Mouse (Mus musculus): ENCODE measurements around the gene Kif4. TPM values are rescaled to one million over a fixed set of nuclear protein-coding genes. Genes with fewer than 3 reads are reported as not detected.

Kif4 gene
- polyA plus RNA-seq (2015; fragmentation: Nextera tagmentation; extraction: Ambion mirVana) = 5.7 and 6.6 TPM in 2 replicates

- Histone ChIP-seq H3K9ac (peak within 1 kb of the TSS; percentile 69), H3K27me3 (no peaks in the 10 kb centered on the region), H3K27ac (replicated peaks) (no peak within 1 kb of the TSS), H3K4me2 (peak within 1 kb of the TSS; percentile 79), H3K36me3 (peaks cover 16% of the 10 kb centered on the region; the same call in 1 of the 2 replicates), H3K4me1 (replicated peaks) (peaks cover 14% of the 10 kb centered on the region), H3K9me3 (no peaks in the 10 kb centered on the region), H3K4me3 (peak within 1 kb of the TSS; percentile 47)
- no peak for ATAC-seq (ENCODE audit: low read depth)
- 20% methylated on average over 3 of the region's 3 CpGs for WGBS
These were observed at the start of gene Kif4 for GRCm38 (mm10) chrX:100625546-100625801. Gene Kif4, plus strand, starts transcription at chrX:100625737.

GRCm38 (mm10) chrX:100594791-100595190, 30.7 kb upstream of the Kif4 start, which contains the start of gene P2ry4:
Gene P2ry4, minus strand, starts transcription at chrX:100594869.
- Histone ChIP-seq H3K4me3 (no peak within 1 kb of the TSS), H3K9ac (no peak within 1 kb of the TSS), H3K4me1 (replicated peaks) (no peaks in the 10 kb centered on the region), H3K4me2 (no peak within 1 kb of the TSS), H3K36me3 (no peaks in the 10 kb centered on the region), H3K27ac (replicated peaks) (no peak within 1 kb of the TSS), H3K27me3 (peaks cover 21% of the 10 kb centered on the region), H3K9me3 (no peaks in the 10 kb centered on the region)
- 61% methylated on average over 4 of the region's 4 CpGs for WGBS
- no peak for ATAC-seq (ENCODE audit: low read depth)

GRCm38 (mm10) chrX:100597439-100597838, 28.1 kb upstream of the Kif4 start:
- Histone ChIP-seq H3K27me3 (peaks cover 29% of the 10 kb centered on the region), H3K36me3 (no peaks in the 10 kb centered on the region), H3K4me2 (no peak overlapping the region), H3K9me3 (no peaks in the 10 kb centered on the region), H3K9ac (no peak overlapping the region), H3K4me1 (replicated peaks) (no peaks in the 10 kb centered on the region), H3K4me3 (no peak overlapping the region), H3K27ac (replicated peaks) (no peak overlapping the region)
- no peak for ATAC-seq (ENCODE audit: low read depth)
- 26% methylated on average over 5 of the region's 5 CpGs for whole genome bisulfite sequencing

- Histone ChIP-seq H3K27ac (replicated peaks) (no peak overlapping the region), H3K9ac (no peak overlapping the region), H3K36me3 (no peaks in the 10 kb centered on the region), H3K27me3 (peaks cover 26% of the 10 kb centered on the region), H3K4me2 (no peak overlapping the region), H3K9me3 (no peaks in the 10 kb centered on the region), H3K4me1 (replicated peaks) (no peaks in the 10 kb centered on the region), H3K4me3 (no peak overlapping the region)
- WGBS = 72% methylated on average over 4 of the region's 4 CpGs
- ATAC-seq (ENCODE audit: low read depth) = no peak
These were observed 25.8 kb upstream of the Kif4 start for GRCm38 (mm10) chrX:100599755-100600154.

GRCm38 (mm10) chrX:100605314-100605713, 20.2 kb upstream of the Kif4 start, which contains the start of gene Arr3:
Gene Arr3, plus strand, starts transcription at chrX:100605497.
- no peaks in the 10 kb centered on the region for H3K9me3 ChIP-seq
- 81% methylated on average over 1 of the region's 1 CpGs for WGBS
- no peak within 1 kb of the TSS for H3K4me2 ChIP-seq
- H3K9ac ChIP-seq = no peak within 1 kb of the TSS
- H3K27me3 ChIP-seq = 0 out of 2 replicates have a peak, but pooled peaks cover 11% of the 10 kb centered on the region
- H3K4me1 ChIP-seq (replicated peaks) = no peaks in the 10 kb centered on the region
- ATAC-seq (ENCODE audit: low read depth) = no peak
- H3K27ac ChIP-seq (replicated peaks) = no peak within 1 kb of the TSS
- no peaks in the 10 kb centered on the region for H3K36me3 ChIP-seq
- no peak within 1 kb of the TSS for H3K4me3 ChIP-seq

- WGBS = 68% methylated on average over 3 of the region's 3 CpGs
- H3K4me1 ChIP-seq (replicated peaks) = no peaks in the 10 kb centered on the region
- no peak overlapping the region for H3K4me2 ChIP-seq
These were observed 7.0 kb upstream of the Kif4 start for GRCm38 (mm10) chrX:100618488-100618887.

GRCm38 (mm10) chrX:100621366-100621765, 4.2 kb upstream of the Kif4 start:
- peaks cover 10% of the 10 kb centered on the region for H3K4me1 ChIP-seq (replicated peaks)
- WGBS = 82% methylated on average over 2 of the region's 2 CpGs
- H3K36me3 ChIP-seq = peaks cover 16% of the 10 kb centered on the region; the same call in 1 of the 2 replicates
- peaks cover 4% of the 10 kb centered on the region; the same call in 1 of the 2 replicates for H3K27me3 ChIP-seq
- no peak overlapping the region for H3K9ac ChIP-seq
- no peak overlapping the region for H3K4me3 ChIP-seq
- H3K9me3 ChIP-seq = no peaks in the 10 kb centered on the region
- H3K4me2 ChIP-seq = no peak overlapping the region
- ATAC-seq (ENCODE audit: low read depth) = no peak
- H3K27ac ChIP-seq (replicated peaks) = no peak overlapping the region

More at GRCm38 (mm10) chrX:100618488-100618887, 7.0 kb upstream of the Kif4 start:
- no peaks in the 10 kb centered on the region for H3K9me3 ChIP-seq
- no peak overlapping the region for H3K4me3 ChIP-seq
- no peak overlapping the region for H3K27ac ChIP-seq (replicated peaks)
- H3K27me3 ChIP-seq = peaks cover 4% of the 10 kb centered on the region; the same call in 1 of the 2 replicates
- peaks cover 13% of the 10 kb centered on the region; the same call in 1 of the 2 replicates for H3K36me3 ChIP-seq
- H3K9ac ChIP-seq = no peak overlapping the region
- no peak for ATAC-seq (ENCODE audit: low read depth)

GRCm38 (mm10) chrX:100624242-100624641, 1.3 kb upstream of the Kif4 start:
- Histone ChIP-seq H3K9ac (no peak overlapping the region), H3K4me2 (no peak overlapping the region), H3K4me1 (replicated peaks) (peaks cover 14% of the 10 kb centered on the region), H3K9me3 (no peaks in the 10 kb centered on the region), H3K36me3 (peaks cover 16% of the 10 kb centered on the region; the same call in 1 of the 2 replicates), H3K27ac (replicated peaks) (no peak overlapping the region), H3K27me3 (no peaks in the 10 kb centered on the region), H3K4me3 (no peak overlapping the region)
- ATAC-seq (ENCODE audit: low read depth) = no peak
- WGBS = 88% methylated on average over 4 of the region's 4 CpGs

GRCm38 (mm10) chrX:100625146-100625545, 391 bp upstream of the Kif4 start:
- H3K9me3 ChIP-seq = no peaks in the 10 kb centered on the region
- peaks cover 14% of the 10 kb centered on the region for H3K4me1 ChIP-seq (replicated peaks)
- H3K27me3 ChIP-seq = no peaks in the 10 kb centered on the region
- H3K9ac ChIP-seq = peak overlapping the region; percentile 69
- 0 out of 2 replicates have a peak, but pooled peaks have one; percentile 12 for ATAC-seq (ENCODE audit: low read depth)
- no peak overlapping the region for H3K27ac ChIP-seq (replicated peaks)
- H3K36me3 ChIP-seq = peaks cover 16% of the 10 kb centered on the region; the same call in 1 of the 2 replicates
- 35% methylated on average over 7 of the region's 7 CpGs for WGBS
- peak overlapping the region; percentile 56 for H3K4me2 ChIP-seq
- H3K4me3 ChIP-seq = peak overlapping the region; percentile 47

- Histone ChIP-seq H3K27ac (replicated peaks) (no peak within 1 kb of the TSS), H3K27me3 (no peaks in the 10 kb centered on the region), H3K4me3 (peak within 1 kb of the TSS; percentile 47), H3K36me3 (peaks cover 16% of the 10 kb centered on the region; the same call in 1 of the 2 replicates), H3K9me3 (no peaks in the 10 kb centered on the region), H3K4me1 (replicated peaks) (peaks cover 14% of the 10 kb centered on the region), H3K9ac (peak within 1 kb of the TSS; percentile 69), H3K4me2 (peak within 1 kb of the TSS; percentile 79)
- WGBS = 17% methylated on average over 62 of the region's 62 CpGs
- peak; percentile 100 for ATAC-seq (ENCODE audit: low read depth)
These were observed 561 bp downstream of the Kif4 start, which contains the start of gene Pdzd11 for GRCm38 (mm10) chrX:100625802-100626793. Gene Pdzd11, minus strand, starts transcription at chrX:100626568.

GRCm38 (mm10) chrX:100629076-100629475, 3.5 kb downstream of the Kif4 start:
- H3K9me3 ChIP-seq = no peaks in the 10 kb centered on the region
- H3K36me3 ChIP-seq = no peaks in the 10 kb centered on the region
- no peak for ATAC-seq (ENCODE audit: low read depth)
- WGBS = 86% methylated on average over 2 of the region's 2 CpGs
- no peak overlapping the region for H3K4me2 ChIP-seq
- peaks cover 14% of the 10 kb centered on the region for H3K4me1 ChIP-seq (replicated peaks)
- no peaks in the 10 kb centered on the region for H3K27me3 ChIP-seq
- no peak overlapping the region for H3K27ac ChIP-seq (replicated peaks)
- no peak overlapping the region for H3K4me3 ChIP-seq
- no peak overlapping the region for H3K9ac ChIP-seq

GRCm38 (mm10) chrX:100638477-100638876, 12.9 kb downstream of the Kif4 start:
- no peak overlapping the region for H3K4me2 ChIP-seq
- no peaks in the 10 kb centered on the region for H3K9me3 ChIP-seq
- H3K36me3 ChIP-seq = no peaks in the 10 kb centered on the region
- H3K27me3 ChIP-seq = no peaks in the 10 kb centered on the region
- no peak for ATAC-seq (ENCODE audit: low read depth)
- H3K9ac ChIP-seq = no peak overlapping the region
- no peaks in the 10 kb centered on the region for H3K4me1 ChIP-seq (replicated peaks)
- WGBS = 94% methylated on average over 8 of the region's 8 CpGs
- H3K27ac ChIP-seq (replicated peaks) = no peak overlapping the region
- H3K4me3 ChIP-seq = no peak overlapping the region
